Mouse (Mus musculus) embryo, embryonic 11.5 days (tissue): ENCODE measurements at regions not wholly inside any gene's neighbourhood (a gene's known extent, or its start where the extent isn't known, plus 50 kb on each side); places are given as distances from the start of the nearest gene placed in this dataset.

Source experiments
- DNase-seq: peaks from one replicate; pipeline ENCODE4 v3.0.0-alpha.2; 2012; ENCODE audit warnings: low read depth, low spot score

- DNase-seq = no peak
Observed at GRCm38 (mm10) chr3:143806940-143807339, 398.1 kb downstream of the Lmo4 start.

GRCm38 (mm10) chr3:143797850-143798249 lies 407.2 kb downstream of the Lmo4 start:
- no peak for DNase-seq

GRCm38 (mm10) chr3:143790905-143791304 lies 414.1 kb downstream of the Lmo4 start:
- DNase-seq = no peak

- no peak for DNase-seq
Observed at GRCm38 (mm10) chr3:143789932-143790570, 415.0 kb downstream of the Lmo4 start.

DNA sequence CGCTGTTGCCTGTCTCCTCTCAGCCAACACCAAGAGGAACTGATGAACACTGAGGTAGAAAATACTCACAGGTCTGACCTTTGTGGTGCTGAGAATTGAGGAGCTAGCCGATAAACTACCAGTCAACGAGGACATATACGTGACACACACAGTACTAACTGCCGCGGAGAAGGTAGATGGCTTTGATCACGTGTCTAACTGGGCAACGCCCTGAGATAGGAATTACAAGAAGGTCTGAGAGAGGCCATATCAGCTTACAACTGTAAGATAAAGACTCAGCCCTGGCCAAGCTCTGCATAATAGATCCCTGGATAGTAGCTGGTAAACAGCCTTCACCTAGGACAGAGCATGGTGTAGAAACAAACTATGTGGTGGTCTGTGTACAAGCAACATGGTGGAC lies 418.1 kb downstream of the Lmo4 start:
- DNase-seq = no peak

DNA sequence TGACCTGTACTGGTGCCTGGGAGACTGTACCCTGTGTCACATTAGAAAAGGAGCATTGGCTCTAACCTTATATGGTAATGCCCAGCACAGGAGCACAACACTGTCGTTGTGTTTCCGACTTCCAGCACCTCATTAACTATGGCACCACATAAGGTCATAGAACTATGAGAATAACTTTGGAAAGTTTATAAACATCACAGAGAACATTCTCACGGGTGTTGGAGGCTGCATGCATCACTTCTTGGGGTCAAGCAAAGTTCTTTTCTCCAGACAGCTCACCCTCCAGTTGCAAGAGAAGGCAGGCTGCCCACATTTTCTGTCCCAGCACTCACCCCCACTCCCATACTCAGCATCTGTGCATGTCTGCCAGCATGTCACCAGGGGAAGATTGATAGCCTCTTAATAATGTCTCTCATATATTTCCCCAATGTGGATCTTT lies 420.6 kb downstream of the Lmo4 start:
- no peak for DNase-seq

GRCm38 (mm10) chr3:143778161-143778560 lies 426.9 kb downstream of the Lmo4 start:
- DNase-seq = no peak

GRCm38 (mm10) chr3:143759337-143759736 lies 445.7 kb downstream of the Lmo4 start:
- DNase-seq = no peak

DNA sequence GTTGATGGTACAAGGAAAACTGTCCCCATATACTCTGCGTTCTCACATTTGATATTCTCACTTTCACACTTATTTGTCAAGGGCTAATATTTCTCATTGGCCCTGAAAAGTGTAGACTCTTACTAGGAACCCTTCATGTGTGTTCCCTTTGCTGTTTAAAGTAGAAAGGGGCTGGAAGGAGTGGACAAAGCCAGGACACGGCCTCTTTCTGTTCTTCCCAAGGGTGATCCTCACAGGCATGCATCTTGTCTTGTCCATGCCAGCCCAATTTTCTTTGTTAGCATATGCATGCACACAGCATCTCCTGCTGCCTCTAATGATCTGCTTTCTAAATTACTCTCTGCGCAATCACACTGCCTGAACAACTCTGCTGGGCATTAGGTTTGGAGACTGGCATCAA lies 451.8 kb downstream of the Lmo4 start:
- DNase-seq = no peak

DNA sequence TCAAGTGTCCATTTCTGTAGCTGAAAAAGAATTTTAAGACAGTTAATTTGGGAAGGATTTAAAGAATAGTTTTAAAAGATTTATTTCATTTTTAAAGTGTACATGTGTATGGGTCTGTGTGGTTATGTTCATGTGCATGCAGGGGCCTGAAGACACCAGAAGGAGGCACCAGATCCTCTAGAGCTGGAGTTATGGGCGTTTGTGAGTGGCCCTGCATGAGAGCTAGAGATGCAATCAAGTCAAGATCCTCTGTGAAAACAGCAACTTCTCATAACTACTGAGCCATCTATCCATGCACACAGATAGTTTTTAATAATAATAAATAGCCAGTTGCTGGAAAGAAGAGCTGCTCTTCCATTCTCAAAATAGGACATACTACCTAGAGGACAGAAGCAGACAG lies 452.4 kb downstream of the Lmo4 start:
- DNase-seq = no peak

DNA sequence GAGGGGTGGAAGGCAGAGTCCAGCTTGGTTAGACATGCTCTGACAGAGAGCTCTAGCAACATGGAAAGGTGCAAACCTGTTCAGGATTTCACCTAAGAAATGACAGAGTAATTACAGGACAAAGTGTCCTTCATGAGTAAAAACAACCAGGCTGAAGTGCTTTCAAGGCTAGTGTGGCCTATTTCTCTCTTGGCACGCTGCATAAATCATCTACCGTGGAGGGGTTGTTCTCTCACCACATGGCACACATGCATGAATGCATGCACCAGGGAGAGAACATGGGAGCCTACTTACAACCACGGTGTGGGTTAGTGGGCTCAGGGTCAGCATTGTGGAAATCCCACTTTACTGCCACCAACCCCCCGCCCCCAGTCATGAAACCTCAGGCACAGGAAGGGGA lies 454.9 kb downstream of the Lmo4 start:
- DNase-seq = no peak

DNA sequence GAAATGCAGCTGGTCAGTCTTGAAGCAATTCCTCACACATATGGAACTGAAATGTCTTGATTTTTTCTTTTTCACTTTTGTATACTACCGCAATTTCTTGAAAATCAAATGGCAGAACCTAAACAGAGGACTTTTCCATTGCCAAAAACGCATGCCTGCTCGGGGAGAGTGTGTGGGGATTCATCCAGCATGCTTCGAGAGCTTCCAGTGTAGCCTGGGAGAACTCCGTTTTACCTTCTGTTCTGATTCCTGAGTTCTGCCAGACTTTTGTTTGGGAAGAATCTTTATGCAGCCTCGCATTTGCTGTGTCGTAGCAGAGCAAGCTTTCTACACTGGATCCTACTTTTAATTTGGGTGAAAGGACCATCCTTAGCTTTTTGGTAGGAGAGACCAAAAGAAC lies 461.4 kb downstream of the Lmo4 start:
- no peak for DNase-seq

GRCm38 (mm10) chr3:143742786-143743571 lies 462.0 kb downstream of the Lmo4 start:
- no peak for DNase-seq

- no peak for DNase-seq
Observed at GRCm38 (mm10) chr3:143738676-143739075, 466.3 kb downstream of the Lmo4 start.

GRCm38 (mm10) chr3:143737844-143738243 lies 467.2 kb downstream of the Lmo4 start:
- no peak for DNase-seq

DNA sequence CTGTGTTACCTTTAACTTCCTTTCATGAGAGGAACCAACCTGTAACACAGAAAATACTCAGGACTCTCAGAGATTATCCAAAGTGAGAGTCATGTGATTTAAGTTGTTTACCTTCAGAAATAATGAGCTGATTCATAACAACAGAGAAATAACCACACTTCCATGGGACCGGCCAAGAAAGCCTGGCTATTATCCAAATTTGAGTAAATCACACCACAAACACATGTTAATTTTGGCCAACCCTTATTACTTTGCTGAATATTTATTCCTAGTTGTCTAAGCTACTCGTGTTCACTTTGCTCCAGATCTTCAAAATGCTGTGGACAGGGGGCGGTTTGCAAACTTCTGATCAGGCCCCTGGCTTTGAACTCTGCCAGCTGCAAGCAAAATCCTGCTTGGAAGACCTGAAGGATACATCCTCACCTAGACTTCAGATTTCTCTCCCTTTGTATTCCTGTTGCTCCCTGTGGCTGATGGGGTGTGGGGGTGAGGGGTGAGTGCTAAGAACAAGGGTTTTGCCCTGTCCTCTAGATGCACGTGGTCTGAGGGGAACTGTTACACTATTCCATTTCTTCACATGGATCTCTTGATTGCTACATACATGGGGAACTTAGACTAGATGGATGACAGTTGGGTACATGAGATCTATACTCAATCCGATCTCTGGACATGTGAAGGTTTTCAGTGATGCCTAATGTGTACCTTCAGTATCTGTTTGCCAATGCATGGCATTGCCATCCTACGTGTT lies 468.2 kb downstream of the Lmo4 start:
- DNase-seq = no peak

- DNase-seq = no peak
Observed at GRCm38 (mm10) chr3:143734791-143735190, 470.2 kb downstream of the Lmo4 start.

- DNase-seq = no peak
Observed at GRCm38 (mm10) chr3:143732966-143733725, 471.9 kb downstream of the Lmo4 start.

GRCm38 (mm10) chr3:143729473-143730076 lies 475.4 kb downstream of the Lmo4 start:
- no peak for DNase-seq

DNA sequence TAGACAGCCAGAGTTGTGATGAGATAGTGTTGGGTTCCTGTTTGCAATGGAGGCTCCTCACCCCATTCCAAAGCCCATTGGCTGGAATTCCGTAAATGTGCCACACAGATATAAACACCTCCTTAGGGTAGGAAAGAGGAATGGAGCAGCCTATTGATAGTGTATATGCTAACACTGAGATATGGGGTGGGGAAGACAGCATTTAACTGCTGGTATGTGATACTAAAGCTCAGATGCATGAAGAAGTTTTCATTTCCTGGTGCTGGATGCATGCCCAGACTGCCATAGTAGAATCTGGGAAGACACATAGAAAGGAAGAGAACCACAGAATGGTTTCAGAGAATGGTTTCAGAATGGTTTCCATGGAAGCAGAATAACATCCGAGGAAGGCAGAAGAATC lies 482.4 kb downstream of the Lmo4 start:
- no peak for DNase-seq

DNA sequence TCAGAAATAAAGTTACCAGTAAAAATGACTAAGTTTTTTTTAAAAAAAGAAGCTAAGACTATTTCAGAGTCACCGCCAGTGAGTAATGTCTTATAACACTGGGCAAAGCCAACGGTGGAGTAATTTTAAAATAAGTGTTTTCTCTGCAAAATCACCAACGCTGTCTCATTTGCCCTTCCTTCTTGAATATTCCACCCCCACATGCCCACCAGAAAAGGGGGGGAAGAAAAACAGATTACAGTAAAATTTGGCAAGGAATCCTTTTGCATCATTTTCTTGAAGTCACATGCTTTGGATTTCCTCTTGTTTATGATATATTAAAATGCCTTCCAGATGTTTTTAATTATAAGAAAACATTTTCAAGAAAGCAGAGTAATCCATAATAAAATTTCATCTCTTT lies 482.9 kb downstream of the Lmo4 start:
- DNase-seq = no peak
